Mouse (Mus musculus): Measurements from ENCODE around the gene Dcun1d3. TPM values are rescaled to one million over a fixed set of nuclear protein-coding genes. Genes with fewer than 3 reads are reported as not detected.

The Dcun1d3 gene
- polyA plus RNA-seq, 1 experiment = 4.9 TPM

DNA sequence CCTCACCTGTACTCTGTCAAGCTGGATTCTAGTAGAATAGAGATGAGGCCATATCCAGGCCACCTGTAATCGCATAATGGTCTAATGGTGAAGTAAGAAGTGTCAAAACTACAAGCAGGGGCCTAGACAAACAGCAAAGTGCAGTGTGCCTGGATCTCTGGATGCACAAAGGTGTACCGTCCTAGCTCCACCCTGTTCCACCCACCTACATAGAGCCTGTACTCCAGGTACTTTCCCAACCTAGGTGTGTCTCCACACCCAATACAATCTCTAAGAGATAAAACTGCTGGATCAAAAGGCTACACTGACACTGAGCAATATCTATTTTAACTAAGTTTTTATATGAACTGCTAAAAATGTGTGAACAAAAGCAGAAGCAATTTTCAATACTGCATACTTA, 35.5 kb downstream of the Dcun1d3 start:
- Histone ChIP-seq H3ac (ENCODE audit: control insufficient read depth, insufficient read length, low read depth) (no peak overlapping the region), H3K27me3 (ENCODE audit: control insufficient read depth, insufficient read depth, insufficient read length) (no peaks in the 10 kb centered on the region), H3K79me2 (ENCODE audit: control insufficient read depth, insufficient read depth) (peaks cover 6% of the 10 kb centered on the region), H3K36me3 (ENCODE audit: control insufficient read depth, insufficient read depth) (peaks cover 21% of the 10 kb centered on the region), H3K79me3 (ENCODE audit: low read depth) (no peaks in the 10 kb centered on the region), H3K4me3 (ENCODE audit: insufficient read depth, poor library complexity, severe bottlenecking) (no peak overlapping the region)
- no peak for TF ChIP-seq MAX (IDR thresholded peaks at IDR 0.05)

DNA sequence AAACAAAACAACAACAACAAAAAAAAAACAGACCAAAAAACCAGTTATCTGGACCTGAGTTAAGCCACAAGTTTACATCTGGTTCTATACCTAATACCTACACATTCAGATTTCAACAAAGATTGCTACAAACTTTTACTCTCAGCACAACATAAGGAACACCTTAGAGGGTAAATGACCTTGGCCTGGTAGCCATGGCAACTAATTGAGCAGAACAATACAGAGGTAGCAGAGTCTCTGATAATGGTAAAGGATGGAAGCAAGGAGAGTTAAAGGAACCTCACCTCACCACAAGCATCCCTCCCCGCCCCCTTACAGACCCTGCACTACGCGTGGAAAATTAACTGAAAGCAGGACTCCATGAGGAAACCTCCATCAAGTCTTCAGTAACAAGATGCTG, 36.0 kb downstream of the Dcun1d3 start:
- TF ChIP-seq FOSL1 (IDR thresholded peaks at IDR 0.05; ENCODE audit: insufficient read depth, low read length, poor library complexity, severe bottlenecking) (no peak), MYOG (IDR thresholded peaks at IDR 0.05; ENCODE audit: control insufficient read depth, extremely low read depth, insufficient read length) (no peak), CTCF (IDR thresholded peaks at IDR 0.05; ENCODE audit: control insufficient read depth, insufficient read depth, insufficient read length) (no peak), USF1 (IDR thresholded peaks at IDR 0.05; ENCODE audit: low read depth) (no peak), CEBPB (IDR thresholded peaks at IDR 0.05; ENCODE audit: low read depth) (no peak), MYOD1 (IDR thresholded peaks at IDR 0.05; ENCODE audit: control insufficient read depth, insufficient read length, low read depth) (no peak), MAX (IDR thresholded peaks at IDR 0.05) (no peak)
- Histone ChIP-seq H3K79me2 (ENCODE audit: control insufficient read depth, insufficient read depth) (peaks cover 6% of the 10 kb centered on the region), H3K79me3 (ENCODE audit: low read depth) (no peaks in the 10 kb centered on the region), H3ac (ENCODE audit: control insufficient read depth, insufficient read length, low read depth) (no peak overlapping the region), H3K27me3 (ENCODE audit: control insufficient read depth, insufficient read depth, insufficient read length) (no peaks in the 10 kb centered on the region), H3K4me3 (ENCODE audit: insufficient read depth, poor library complexity, severe bottlenecking) (no peak overlapping the region), H3K36me3 (ENCODE audit: control insufficient read depth, insufficient read depth) (peaks cover 21% of the 10 kb centered on the region)

DNA sequence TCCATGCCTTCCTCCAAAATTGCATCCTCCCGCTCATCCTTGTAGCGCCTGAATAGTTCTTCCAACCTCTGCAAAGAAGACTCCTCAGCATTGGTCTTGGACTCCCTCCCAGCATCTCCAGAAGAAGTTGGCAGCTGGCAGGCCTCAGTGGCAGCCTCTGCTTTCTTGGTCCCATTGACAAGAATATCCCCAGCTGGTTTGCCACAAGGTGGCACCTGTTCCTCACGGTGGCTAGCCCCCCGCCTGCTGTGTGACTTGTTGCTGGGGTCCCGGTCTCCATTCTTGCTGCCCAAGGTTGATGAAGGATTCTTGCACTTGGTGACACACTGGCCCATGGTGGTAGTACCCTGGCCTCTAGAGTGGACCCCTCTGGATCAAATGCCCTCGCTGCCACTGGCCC, 36.6 kb downstream of the Dcun1d3 start:
- Histone ChIP-seq H3K79me3 (ENCODE audit: low read depth) (no peaks in the 10 kb centered on the region), H3K4me3 (ENCODE audit: insufficient read depth, poor library complexity, severe bottlenecking) (no peak overlapping the region), H3K79me2 (ENCODE audit: control insufficient read depth, insufficient read depth) (peaks cover 6% of the 10 kb centered on the region), H3ac (ENCODE audit: control insufficient read depth, insufficient read length, low read depth) (no peak overlapping the region), H3K36me3 (ENCODE audit: control insufficient read depth, insufficient read depth) (peaks cover 21% of the 10 kb centered on the region), H3K27me3 (ENCODE audit: control insufficient read depth, insufficient read depth, insufficient read length) (no peaks in the 10 kb centered on the region)
- TF ChIP-seq MYOG (IDR thresholded peaks at IDR 0.05; ENCODE audit: control insufficient read depth, extremely low read depth, insufficient read length) (no peak), MAX (IDR thresholded peaks at IDR 0.05) (no peak), CTCF (IDR thresholded peaks at IDR 0.05; ENCODE audit: control insufficient read depth, insufficient read depth, insufficient read length) (no peak), FOSL1 (IDR thresholded peaks at IDR 0.05; ENCODE audit: insufficient read depth, low read length, poor library complexity, severe bottlenecking) (no peak), USF1 (IDR thresholded peaks at IDR 0.05; ENCODE audit: low read depth) (no peak), MYOD1 (IDR thresholded peaks at IDR 0.05; ENCODE audit: control insufficient read depth, insufficient read length, low read depth) (no peak), CEBPB (IDR thresholded peaks at IDR 0.05; ENCODE audit: low read depth) (no peak)

DNA sequence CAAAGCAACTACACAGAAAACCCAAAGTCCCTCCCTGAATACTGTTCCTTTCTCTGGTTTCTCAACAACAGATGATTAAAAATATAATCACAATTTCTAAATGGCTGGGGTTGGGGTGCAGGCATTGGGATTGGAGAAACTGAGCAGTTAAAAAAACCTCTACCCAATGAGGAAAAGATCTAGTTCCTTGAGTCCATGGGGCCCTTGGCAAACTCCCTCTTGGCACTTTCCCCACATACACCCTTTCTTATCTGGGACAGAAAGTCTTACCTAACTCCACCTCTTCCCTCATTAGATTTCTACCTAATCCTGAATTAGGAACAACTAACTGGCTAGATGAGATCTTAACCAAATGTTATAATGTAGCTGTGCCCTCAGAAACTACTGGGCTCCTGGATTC, 41.1 kb downstream of the Dcun1d3 start:
- H3K79me3 ChIP-seq (ENCODE audit: low read depth) = no peaks in the 10 kb centered on the region
- peaks cover 6% of the 10 kb centered on the region for H3K79me2 ChIP-seq (ENCODE audit: control insufficient read depth, insufficient read depth)
- peaks cover 28% of the 10 kb centered on the region for H3K36me3 ChIP-seq (ENCODE audit: control insufficient read depth, insufficient read depth)
- no peak overlapping the region for H3ac ChIP-seq (ENCODE audit: control insufficient read depth, insufficient read length, low read depth)
- no peak overlapping the region for H3K4me3 ChIP-seq (ENCODE audit: insufficient read depth, poor library complexity, severe bottlenecking)
- TF ChIP-seq MYOG (IDR thresholded peaks at IDR 0.05; ENCODE audit: control insufficient read depth, extremely low read depth, insufficient read length) (no peak), FOSL1 (IDR thresholded peaks at IDR 0.05; ENCODE audit: insufficient read depth, low read length, poor library complexity, severe bottlenecking) (no peak)
- no peaks in the 10 kb centered on the region for H3K27me3 ChIP-seq (ENCODE audit: control insufficient read depth, insufficient read depth, insufficient read length)

DNA sequence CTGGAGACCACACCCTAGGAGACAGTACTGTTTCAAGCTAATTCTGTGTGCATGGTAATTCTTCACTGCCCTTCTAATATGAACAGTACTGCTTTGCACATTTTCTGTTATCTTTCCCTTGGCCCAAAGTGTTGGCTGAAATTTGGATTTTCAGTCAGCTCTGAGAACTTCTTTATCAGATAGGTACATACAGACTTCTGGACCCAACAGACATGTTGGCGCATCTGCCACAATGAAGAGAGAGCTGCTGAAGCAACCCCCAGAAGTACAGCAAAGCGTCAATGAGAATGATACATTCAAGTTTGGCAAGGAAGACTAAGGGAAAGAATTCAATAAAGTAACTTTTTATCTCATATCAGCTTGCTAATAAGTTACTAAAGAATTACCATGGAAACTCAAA, 41.7 kb downstream of the Dcun1d3 start:
- TF ChIP-seq MAX (IDR thresholded peaks at IDR 0.05) (no peak), FOSL1 (IDR thresholded peaks at IDR 0.05; ENCODE audit: insufficient read depth, low read length, poor library complexity, severe bottlenecking) (no peak), MYOG (IDR thresholded peaks at IDR 0.05; ENCODE audit: control insufficient read depth, extremely low read depth, insufficient read length) (no peak), CEBPB (IDR thresholded peaks at IDR 0.05; ENCODE audit: low read depth) (no peak), CTCF (IDR thresholded peaks at IDR 0.05; ENCODE audit: control insufficient read depth, insufficient read depth, insufficient read length) (no peak), USF1 (IDR thresholded peaks at IDR 0.05; ENCODE audit: low read depth) (no peak), MYOD1 (IDR thresholded peaks at IDR 0.05; ENCODE audit: control insufficient read depth, insufficient read length, low read depth) (no peak)
- peaks cover 29% of the 10 kb centered on the region for H3K36me3 ChIP-seq (ENCODE audit: control insufficient read depth, insufficient read depth)

DNA sequence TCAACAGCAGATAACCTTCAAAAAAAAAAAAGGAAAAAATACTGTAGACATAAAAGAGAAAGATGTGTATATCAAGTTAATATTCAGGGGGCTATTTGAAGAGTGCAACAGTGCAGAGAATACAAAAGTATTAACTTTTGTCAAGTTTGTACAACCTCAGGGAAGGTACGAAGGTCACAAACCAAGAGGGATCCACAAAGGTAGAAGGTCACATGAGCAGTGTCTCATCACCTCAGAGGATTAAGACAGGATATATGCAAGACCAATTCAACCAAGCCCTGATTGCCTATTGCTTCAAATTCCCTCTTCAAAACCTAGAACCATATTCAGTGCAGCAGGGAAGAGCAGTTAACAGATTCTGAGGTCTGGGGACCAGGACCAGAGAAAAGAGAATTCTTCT, 42.9 kb downstream of the Dcun1d3 start:
- H3K79me2 ChIP-seq (ENCODE audit: control insufficient read depth, insufficient read depth) = no peaks in the 10 kb centered on the region
- H3K79me3 ChIP-seq (ENCODE audit: low read depth) = no peaks in the 10 kb centered on the region
- H3ac ChIP-seq (ENCODE audit: control insufficient read depth, insufficient read length, low read depth) = no peak overlapping the region
- H3K27me3 ChIP-seq (ENCODE audit: control insufficient read depth, insufficient read depth, insufficient read length) = no peaks in the 10 kb centered on the region
- no peak for TF ChIP-seq FOSL1 (IDR thresholded peaks at IDR 0.05; ENCODE audit: insufficient read depth, low read length, poor library complexity, severe bottlenecking)
- TF ChIP-seq CEBPB (IDR thresholded peaks at IDR 0.05; ENCODE audit: low read depth) = no peak
- no peak for TF ChIP-seq CTCF (IDR thresholded peaks at IDR 0.05; ENCODE audit: control insufficient read depth, insufficient read depth, insufficient read length)
- no peak for TF ChIP-seq MAX (IDR thresholded peaks at IDR 0.05)
- TF ChIP-seq MYOG (IDR thresholded peaks at IDR 0.05; ENCODE audit: control insufficient read depth, extremely low read depth, insufficient read length) = no peak
- no peak for TF ChIP-seq USF1 (IDR thresholded peaks at IDR 0.05; ENCODE audit: low read depth)
- no peak for TF ChIP-seq MYOD1 (IDR thresholded peaks at IDR 0.05; ENCODE audit: control insufficient read depth, insufficient read length, low read depth)
- peaks cover 23% of the 10 kb centered on the region for H3K36me3 ChIP-seq (ENCODE audit: control insufficient read depth, insufficient read depth)
- H3K4me3 ChIP-seq (ENCODE audit: insufficient read depth, poor library complexity, severe bottlenecking) = no peak overlapping the region

More for the DNA sequence above, 41.7 kb downstream of the Dcun1d3 start:
- H3ac ChIP-seq (ENCODE audit: control insufficient read depth, insufficient read length, low read depth) = no peak overlapping the region
- H3K79me2 ChIP-seq (ENCODE audit: control insufficient read depth, insufficient read depth) = no peaks in the 10 kb centered on the region
- no peak overlapping the region for H3K4me3 ChIP-seq (ENCODE audit: insufficient read depth, poor library complexity, severe bottlenecking)
- H3K79me3 ChIP-seq (ENCODE audit: low read depth) = no peaks in the 10 kb centered on the region
- no peaks in the 10 kb centered on the region for H3K27me3 ChIP-seq (ENCODE audit: control insufficient read depth, insufficient read depth, insufficient read length)
